Mouse (Mus musculus): ENCODE measurements at regions not wholly inside any gene's neighbourhood (a gene's known extent, or its start where the extent isn't known, plus 50 kb on each side); places are given as distances from the start of the nearest gene placed in this dataset.

- DNase-seq (no peak), ATAC-seq (no peak)
- no peaks in the 10 kb centered on the region for H3K36me3 ChIP-seq (replicated peaks; ENCODE audit: insufficient read depth, low read length)
- H3K27me3 ChIP-seq (ENCODE audit: insufficient read depth, low read length): no peaks in the 10 kb centered on the region
- H3K9ac ChIP-seq (replicated peaks): no peak overlapping the region
- H3K4me3 ChIP-seq (ENCODE audit: low read depth, low read length): no peak overlapping the region
- TF ChIP-seq EP300 (IDR thresholded peaks at IDR 0.05; ENCODE audit: low read depth): no peak
- no peak for TF ChIP-seq CTCF (IDR thresholded peaks at IDR 0.05; ENCODE audit: low read depth)
- H3K4me1 ChIP-seq (ENCODE audit: insufficient read depth): no peaks in the 10 kb centered on the region
- no peak overlapping the region for H3K4me2 ChIP-seq (ENCODE audit: low read depth, low read length)
- H3K27ac ChIP-seq (ENCODE audit: low read depth): no peak overlapping the region
- H3K9me3 ChIP-seq (ENCODE audit: low read length): no peaks in the 10 kb centered on the region
Observed at GRCm38 (mm10) chr2:46187265-46187888, 1070.2 kb upstream of the Zeb2 start.

DNA sequence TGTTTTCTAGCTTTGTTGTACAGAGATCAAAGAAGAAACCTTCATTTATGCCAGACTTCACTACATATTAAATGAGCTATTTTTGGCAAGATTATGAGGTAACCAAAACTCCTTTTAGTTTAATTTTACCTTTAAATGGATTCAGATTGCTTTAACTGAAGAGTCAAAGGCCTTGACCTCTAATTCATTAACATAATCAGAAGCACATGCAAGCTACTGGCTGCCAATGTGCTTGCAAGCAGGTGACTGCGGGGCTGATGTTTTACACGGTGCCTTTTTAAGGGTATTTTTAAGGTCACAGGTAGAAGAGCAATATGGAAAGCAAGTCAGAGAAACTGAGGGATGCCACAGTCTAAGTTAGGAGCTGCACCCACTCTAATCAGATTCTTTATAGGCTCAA is 1066.0 kb upstream of the Zeb2 start:
- DNase-seq (no peak), ATAC-seq (no peak)
- H3K4me2 ChIP-seq (ENCODE audit: low read depth, low read length): no peak overlapping the region
- TF ChIP-seq CTCF (IDR thresholded peaks at IDR 0.05; ENCODE audit: low read depth) (no peak), EP300 (IDR thresholded peaks at IDR 0.05; ENCODE audit: low read depth) (no peak)
- no peak overlapping the region for H3K9ac ChIP-seq (replicated peaks)
- WGBS (ENCODE audit: insufficient replicate concordance): 82% methylated on average over 2 of the region's 2 CpGs
- no peak overlapping the region for H3K4me3 ChIP-seq (ENCODE audit: low read depth, low read length)
- no peaks in the 10 kb centered on the region for H3K27me3 ChIP-seq (ENCODE audit: insufficient read depth, low read length)
- H3K27ac ChIP-seq (ENCODE audit: low read depth): no peak overlapping the region
- H3K4me1 ChIP-seq (ENCODE audit: insufficient read depth): no peaks in the 10 kb centered on the region
- no peaks in the 10 kb centered on the region for H3K9me3 ChIP-seq (ENCODE audit: low read length)
- no peaks in the 10 kb centered on the region for H3K36me3 ChIP-seq (replicated peaks; ENCODE audit: insufficient read depth, low read length)

GRCm38 (mm10) chr2:46179741-46180140 is 1062.5 kb upstream of the Zeb2 start:
- Histone ChIP-seq H3K4me1 (ENCODE audit: insufficient read depth) (no peaks in the 10 kb centered on the region), H3K4me2 (ENCODE audit: low read depth, low read length) (no peak overlapping the region), H3K9ac (replicated peaks) (no peak overlapping the region), H3K4me3 (ENCODE audit: low read depth, low read length) (no peak overlapping the region), H3K27ac (ENCODE audit: low read depth) (no peak overlapping the region), H3K27me3 (ENCODE audit: insufficient read depth, low read length) (no peaks in the 10 kb centered on the region), H3K36me3 (replicated peaks; ENCODE audit: insufficient read depth, low read length) (no peaks in the 10 kb centered on the region), H3K9me3 (ENCODE audit: low read length) (no peaks in the 10 kb centered on the region)
- ATAC-seq: no peak
- DNase-seq: no peak
- TF ChIP-seq EP300 (IDR thresholded peaks at IDR 0.05; ENCODE audit: low read depth) (no peak), CTCF (IDR thresholded peaks at IDR 0.05; ENCODE audit: low read depth) (no peak)
- 51% methylated on average over 4 of the region's 4 CpGs for WGBS (ENCODE audit: insufficient replicate concordance)

- Histone ChIP-seq H3K4me3 (ENCODE audit: low read depth, low read length) (no peak overlapping the region), H3K27me3 (ENCODE audit: insufficient read depth, low read length) (no peaks in the 10 kb centered on the region), H3K36me3 (replicated peaks; ENCODE audit: insufficient read depth, low read length) (no peaks in the 10 kb centered on the region), H3K4me1 (ENCODE audit: insufficient read depth) (no peaks in the 10 kb centered on the region), H3K4me2 (ENCODE audit: low read depth, low read length) (no peak overlapping the region), H3K27ac (ENCODE audit: low read depth) (no peak overlapping the region), H3K9ac (replicated peaks) (no peak overlapping the region), H3K9me3 (ENCODE audit: low read length) (no peaks in the 10 kb centered on the region)
- no peak for TF ChIP-seq CTCF (IDR thresholded peaks at IDR 0.05; ENCODE audit: low read depth)
- TF ChIP-seq EP300 (IDR thresholded peaks at IDR 0.05; ENCODE audit: low read depth): no peak
- ATAC-seq (no peak), DNase-seq (no peak)
- WGBS (ENCODE audit: insufficient replicate concordance): 15% methylated on average over 1 of the region's 1 CpGs
Observed at GRCm38 (mm10) chr2:46168488-46168887, 1051.3 kb upstream of the Zeb2 start.

- Histone ChIP-seq H3K4me1 (ENCODE audit: insufficient read depth) (no peaks in the 10 kb centered on the region), H3K4me3 (ENCODE audit: low read depth, low read length) (no peak overlapping the region), H3K36me3 (replicated peaks; ENCODE audit: insufficient read depth, low read length) (no peaks in the 10 kb centered on the region), H3K27me3 (ENCODE audit: insufficient read depth, low read length) (no peaks in the 10 kb centered on the region), H3K9ac (replicated peaks) (no peak overlapping the region), H3K4me2 (ENCODE audit: low read depth, low read length) (no peak overlapping the region), H3K9me3 (ENCODE audit: low read length) (no peaks in the 10 kb centered on the region), H3K27ac (ENCODE audit: low read depth) (no peak overlapping the region)
- TF ChIP-seq EP300 (IDR thresholded peaks at IDR 0.05; ENCODE audit: low read depth) (no peak), CTCF (IDR thresholded peaks at IDR 0.05; ENCODE audit: low read depth) (no peak)
- whole genome bisulfite sequencing (ENCODE audit: insufficient replicate concordance): 78% methylated on average over 3 of the region's 3 CpGs
- DNase-seq (no peak), ATAC-seq (no peak)
Observed at GRCm38 (mm10) chr2:46149848-46150247, 1032.7 kb upstream of the Zeb2 start.

- TF ChIP-seq CTCF (IDR thresholded peaks at IDR 0.05; ENCODE audit: low read depth): no peak
- TF ChIP-seq EP300 (IDR thresholded peaks at IDR 0.05; ENCODE audit: low read depth): no peak
- 13% methylated on average over 3 of the region's 3 CpGs for WGBS (ENCODE audit: insufficient replicate concordance)
- Histone ChIP-seq H3K9me3 (ENCODE audit: low read length) (no peaks in the 10 kb centered on the region), H3K36me3 (replicated peaks; ENCODE audit: insufficient read depth, low read length) (no peaks in the 10 kb centered on the region), H3K4me3 (ENCODE audit: low read depth, low read length) (no peak overlapping the region), H3K4me2 (ENCODE audit: low read depth, low read length) (no peak overlapping the region), H3K27me3 (ENCODE audit: insufficient read depth, low read length) (no peaks in the 10 kb centered on the region), H3K9ac (replicated peaks) (no peak overlapping the region), H3K27ac (ENCODE audit: low read depth) (no peak overlapping the region), H3K4me1 (ENCODE audit: insufficient read depth) (no peaks in the 10 kb centered on the region)
- ATAC-seq (no peak), DNase-seq (no peak)
Observed at GRCm38 (mm10) chr2:46119871-46120270, 1002.7 kb upstream of the Zeb2 start.

DNA sequence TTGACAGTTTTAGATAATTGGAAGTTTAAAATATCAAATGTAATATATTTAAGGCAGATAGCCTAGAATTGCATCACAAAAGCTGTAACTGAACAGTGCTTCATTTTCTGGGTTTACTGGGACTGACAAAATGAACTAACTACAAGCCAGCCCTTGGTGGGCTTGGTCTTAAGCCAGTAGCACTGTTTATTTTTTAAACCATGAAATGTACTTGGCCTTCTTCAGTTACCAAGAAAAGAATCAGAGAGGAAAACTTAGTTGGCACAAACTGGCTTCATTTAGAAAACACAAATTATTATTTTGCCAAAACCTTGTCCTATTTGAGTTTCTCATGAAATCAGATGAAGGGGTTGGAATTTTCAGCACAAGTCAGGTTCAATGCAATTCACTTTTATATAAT is 989.8 kb upstream of the Zeb2 start:
- DNase-seq (no peak), ATAC-seq (no peak)
- H3K4me3 ChIP-seq (ENCODE audit: low read depth, low read length): no peak overlapping the region
- H3K27ac ChIP-seq (ENCODE audit: low read depth): no peak overlapping the region
- TF ChIP-seq EP300 (IDR thresholded peaks at IDR 0.05; ENCODE audit: low read depth) (no peak), CTCF (IDR thresholded peaks at IDR 0.05; ENCODE audit: low read depth) (no peak)
- H3K9me3 ChIP-seq (ENCODE audit: low read length): no peaks in the 10 kb centered on the region
- H3K36me3 ChIP-seq (replicated peaks; ENCODE audit: insufficient read depth, low read length): no peaks in the 10 kb centered on the region
- no peaks in the 10 kb centered on the region for H3K4me1 ChIP-seq (ENCODE audit: insufficient read depth)
- H3K9ac ChIP-seq (replicated peaks): no peak overlapping the region
- no peak overlapping the region for H3K4me2 ChIP-seq (ENCODE audit: low read depth, low read length)
- no peaks in the 10 kb centered on the region for H3K27me3 ChIP-seq (ENCODE audit: insufficient read depth, low read length)
